Mouse (Mus musculus) large intestine, adult 2 months (tissue): Measurements from ENCODE around the gene Dynlt1a. TPM values are rescaled to one million over a fixed set of nuclear protein-coding genes. Genes with fewer than 3 reads are reported as not detected.
"Not testable (repeated sequence)": the region's sequence is repeated elsewhere in the genome, so short reads cannot be mapped to it uniquely, and the experiment has no call there.

Experiments used
- DNase-seq: peaks from one replicate; pipeline ENCODE4 v3.0.0-alpha.2; 2012; ENCODE audit warnings: low read depth, low spot score
- WGBS: fragments of 180-500 bp; shearing (Covaris S2); methylation state at CpG from one replicate; pipeline ENCODE4 v1.1.7; 2018; 5-methylcytosine and 5-hydroxymethylcytosine counted together
- polyA plus RNA-seq: library from polyadenylated mRNA; depleted of rRNA; stranded (reverse); fragments of >200 nt; gene quantifications from 2 replicates; pipeline ENCODE4 v1.2.3, GENCODE M21; 2012; rRNA removed

The Dynlt1a gene
- 14.0 and 15.0 TPM in 2 replicates for polyA plus RNA-seq

DNA sequence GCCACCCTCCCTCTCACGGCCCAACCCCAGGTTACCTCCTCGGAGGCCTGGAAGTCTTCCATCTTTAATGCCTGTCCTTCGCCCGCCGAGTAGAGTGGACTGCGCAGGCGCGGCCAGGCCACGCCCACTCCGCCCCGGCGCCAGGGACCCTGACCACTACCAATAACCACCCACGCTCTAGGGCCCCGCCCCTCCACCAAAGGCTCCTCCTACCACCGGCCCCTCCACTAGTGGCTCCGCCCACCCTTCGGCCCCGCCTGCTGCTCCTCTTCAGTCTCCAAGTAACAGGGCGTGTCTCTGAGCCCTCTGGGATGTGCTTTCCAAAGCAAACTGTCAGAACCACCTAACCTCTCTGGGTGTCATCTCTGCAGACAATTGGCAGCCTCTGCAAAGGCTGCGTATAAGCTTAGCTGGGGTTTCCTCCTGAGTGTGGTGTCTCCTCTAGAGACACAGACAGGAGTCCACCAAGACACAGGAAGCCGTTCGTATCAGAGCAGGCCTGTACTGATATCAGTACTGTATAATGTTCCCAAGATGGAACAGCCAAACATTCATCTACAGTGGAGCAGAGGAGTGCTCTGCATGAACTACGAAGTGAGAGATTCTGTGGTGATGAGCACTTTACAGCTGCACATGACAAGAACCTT lies at the start of gene Dynlt1a:
Dynlt1a (minus strand) TSS at position 162 of the 647 bp plus-strand sequence.
- 3% methylated on average over 23 of the region's 23 CpGs for WGBS
- peak; percentile 37 for DNase-seq

DNA sequence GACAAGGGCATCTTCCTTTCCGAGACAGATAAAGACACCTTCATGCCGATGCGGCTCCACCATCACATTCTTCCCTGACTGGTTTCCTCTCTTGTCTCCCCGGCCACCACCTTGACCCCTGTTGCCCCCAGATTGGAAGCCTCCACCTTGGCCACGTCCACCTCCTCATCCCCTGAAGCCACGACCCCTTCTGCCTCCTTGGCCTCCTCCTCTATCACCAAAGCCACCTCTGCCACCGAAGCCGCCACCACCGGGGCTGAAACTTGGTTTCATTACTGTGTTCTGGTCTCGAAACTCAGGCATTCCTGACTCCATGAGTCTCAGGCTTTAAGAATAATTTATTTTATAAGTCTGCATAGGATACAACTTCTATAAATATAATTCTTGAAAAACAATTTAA lies 38.0 kb upstream of the Dynlt1a start:
- DNase-seq: not testable (repeated sequence)
- 82% methylated on average over 10 of the region's 10 CpGs for WGBS

DNA sequence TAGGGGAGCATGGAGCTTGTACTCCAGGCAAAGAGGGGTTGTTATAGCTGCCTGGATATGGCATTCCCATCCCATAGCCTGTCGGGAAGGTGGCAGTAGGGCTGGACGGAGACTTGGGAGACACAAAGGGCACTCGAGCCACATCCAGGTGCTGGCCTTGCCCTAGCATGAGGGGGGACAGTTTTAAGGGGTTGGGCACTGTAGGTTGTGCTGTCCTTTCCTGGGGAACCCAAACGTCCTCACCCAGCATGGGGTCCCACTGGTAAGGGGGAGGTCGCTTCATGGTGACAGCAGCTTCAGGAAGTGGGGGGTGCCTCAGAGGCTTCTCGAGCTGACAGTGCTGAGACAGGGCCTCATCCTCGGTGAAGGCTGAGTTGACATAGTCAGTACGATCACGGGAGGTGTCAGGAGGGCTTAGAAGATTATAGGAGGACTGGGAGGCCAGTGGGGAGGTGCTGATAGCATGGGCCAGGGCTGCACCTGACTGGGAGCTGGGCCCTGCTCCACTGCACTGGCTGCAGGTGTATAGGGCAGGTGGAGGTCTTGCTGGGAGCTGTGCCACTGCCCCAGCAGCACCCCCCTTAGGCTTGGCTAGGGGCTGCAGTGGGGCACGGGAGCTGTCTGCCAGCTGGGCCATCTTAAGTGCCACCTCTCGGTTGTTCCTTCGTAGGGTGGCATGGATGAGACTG lies 25.4 kb upstream of the Dynlt1a start:
- DNase-seq: not testable (repeated sequence)
- no CpG with 5 or more reads among the region's 12 CpGs for WGBS

DNA sequence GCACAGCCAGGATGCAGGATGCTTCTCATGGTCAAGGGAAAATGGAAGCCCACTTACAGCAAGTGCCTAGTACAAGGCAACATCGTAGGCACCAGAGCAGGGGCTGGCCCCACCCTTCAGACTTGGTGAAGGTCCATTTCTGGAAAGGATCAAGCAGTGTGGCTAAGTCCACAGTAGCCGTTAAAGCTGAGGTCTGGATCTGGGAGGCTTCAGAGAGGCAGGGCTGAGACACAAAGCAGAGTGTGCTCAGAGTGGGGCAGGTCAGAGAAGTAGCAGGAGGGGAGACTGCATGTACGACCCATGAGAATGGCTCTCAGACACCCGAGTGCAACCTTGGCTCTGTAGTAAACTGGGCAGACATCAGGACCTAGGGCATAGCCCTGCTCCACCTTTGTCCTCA lies 11.7 kb upstream of the Dynlt1a start:
- WGBS: 54% methylated on average over 4 of the region's 4 CpGs
- not testable (repeated sequence) for DNase-seq

DNA sequence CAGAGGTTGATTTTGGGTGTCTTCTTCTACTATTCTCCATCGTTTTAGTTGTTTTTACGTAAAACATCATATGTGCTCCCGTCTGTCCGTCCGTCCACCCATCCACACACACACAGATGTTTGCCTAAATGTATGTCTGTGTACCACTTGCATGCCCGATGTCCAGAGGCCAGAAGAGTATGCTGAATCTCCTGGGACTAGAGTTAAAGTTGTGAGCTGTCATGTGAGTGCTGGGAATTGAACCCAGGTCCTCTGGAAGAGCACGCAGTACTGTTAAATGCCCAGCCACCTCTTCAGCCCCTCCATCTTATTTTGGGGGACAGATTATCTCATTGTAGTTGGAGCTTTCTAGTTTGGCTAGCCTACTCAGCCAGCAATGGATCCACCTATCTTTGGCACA lies 10.3 kb upstream of the Dynlt1a start:
- 90% methylated on average over 7 of the region's 7 CpGs for WGBS

DNA sequence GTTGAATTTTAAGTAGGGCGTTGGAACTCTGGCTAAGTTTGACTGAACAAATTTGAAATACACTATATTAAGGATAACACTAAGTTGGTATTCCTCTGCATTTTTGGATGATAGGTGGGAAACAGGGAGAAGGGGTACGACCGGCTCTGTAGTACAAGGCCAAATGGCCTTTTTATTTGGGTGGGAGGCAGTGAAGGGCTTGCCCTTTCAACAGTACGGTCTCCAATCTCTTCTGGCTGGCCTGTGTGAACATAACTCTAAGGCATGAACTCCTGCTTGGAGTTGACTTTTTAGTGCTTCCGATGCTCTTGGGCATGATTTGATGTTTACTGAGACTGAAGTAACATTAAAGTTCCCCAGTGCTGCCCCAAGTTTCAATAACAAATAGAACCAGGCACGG lies 8.2 kb upstream of the Dynlt1a start:
- not testable (repeated sequence) for DNase-seq
- WGBS: 65% methylated on average over 6 of the region's 6 CpGs

More for the DNA sequence above, 10.3 kb upstream of the Dynlt1a start:
- DNase-seq: not testable (repeated sequence)

DNA sequence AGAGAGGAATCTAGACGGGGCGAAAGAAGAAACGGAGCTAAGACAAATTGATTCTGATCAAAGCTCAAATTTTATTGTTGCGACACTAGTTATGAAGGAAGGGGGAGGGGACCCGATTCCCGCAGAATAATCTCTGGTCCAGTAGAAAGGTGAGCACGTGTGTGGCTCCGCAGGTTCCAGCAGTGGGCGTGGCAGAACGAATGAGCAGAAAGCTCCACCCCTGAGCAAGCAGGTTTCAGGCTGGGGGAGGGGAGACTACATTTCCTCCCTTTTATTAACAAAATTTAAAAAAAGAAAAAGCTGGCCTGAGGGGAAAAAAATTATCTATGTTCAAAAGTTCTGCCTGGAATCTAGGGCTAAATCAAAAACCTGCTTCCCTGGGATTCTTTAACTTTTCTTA lies 7.7 kb upstream of the Dynlt1a start:
- not testable (repeated sequence) for DNase-seq
- WGBS: 38% methylated on average over 10 of the region's 10 CpGs

DNA sequence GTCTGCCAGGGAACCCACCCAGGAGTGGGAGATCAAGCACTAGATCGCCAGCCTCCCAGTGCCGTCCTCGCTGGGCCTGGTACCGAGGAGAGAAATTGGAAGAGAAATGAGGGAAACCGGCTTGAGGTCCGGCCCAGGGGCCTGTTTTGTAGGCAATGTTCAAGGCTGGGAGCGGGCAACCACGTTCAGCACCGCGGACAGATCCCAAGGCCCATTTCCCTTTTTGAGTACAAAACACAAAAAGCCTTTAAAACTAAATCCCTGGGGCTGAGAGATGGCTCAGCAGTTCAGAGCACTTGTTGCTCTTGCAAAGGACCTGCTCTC lies 4.4 kb upstream of the Dynlt1a start:
- DNase-seq: not testable (repeated sequence)
- no CpG with 5 or more reads among the region's 10 CpGs for WGBS

DNA sequence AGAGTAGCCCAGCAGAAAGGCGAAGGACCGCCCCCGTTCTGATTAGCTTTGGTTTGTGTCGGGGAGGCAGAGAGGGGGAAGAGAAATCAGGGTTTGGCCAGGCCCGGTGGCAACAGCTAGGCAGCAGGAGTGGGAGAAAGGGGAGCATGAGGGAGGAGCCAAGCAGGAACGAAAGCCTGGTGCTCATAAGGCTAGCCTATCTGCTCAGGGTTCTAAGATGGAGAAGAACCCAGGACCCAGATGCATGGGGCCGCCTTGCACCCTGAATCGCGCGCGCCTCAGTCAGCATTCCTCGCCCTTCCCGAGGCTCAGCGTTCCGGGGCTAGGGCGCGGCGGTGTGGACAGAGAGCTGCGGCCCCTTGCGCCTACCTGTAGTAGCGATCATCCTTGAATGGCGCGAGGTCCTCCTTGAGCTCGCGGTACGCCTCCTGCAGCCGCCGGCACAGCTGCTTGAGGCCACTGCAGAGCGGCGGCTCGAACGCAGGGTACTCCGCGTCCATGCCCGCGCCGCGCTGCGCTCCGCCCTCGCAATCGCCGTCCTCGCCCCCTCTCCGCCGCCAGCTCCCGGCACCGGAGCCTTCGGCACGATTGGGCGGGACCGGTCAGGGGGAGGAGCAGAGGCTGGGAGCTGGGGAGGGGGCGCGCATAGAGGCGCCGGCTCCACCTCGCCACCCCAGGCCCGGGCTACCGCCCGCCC lies 3.9 kb upstream of the Dynlt1a start:
- not testable (repeated sequence) for DNase-seq
- under 1% methylated on average over 12 of the region's 60 CpGs for WGBS

DNA sequence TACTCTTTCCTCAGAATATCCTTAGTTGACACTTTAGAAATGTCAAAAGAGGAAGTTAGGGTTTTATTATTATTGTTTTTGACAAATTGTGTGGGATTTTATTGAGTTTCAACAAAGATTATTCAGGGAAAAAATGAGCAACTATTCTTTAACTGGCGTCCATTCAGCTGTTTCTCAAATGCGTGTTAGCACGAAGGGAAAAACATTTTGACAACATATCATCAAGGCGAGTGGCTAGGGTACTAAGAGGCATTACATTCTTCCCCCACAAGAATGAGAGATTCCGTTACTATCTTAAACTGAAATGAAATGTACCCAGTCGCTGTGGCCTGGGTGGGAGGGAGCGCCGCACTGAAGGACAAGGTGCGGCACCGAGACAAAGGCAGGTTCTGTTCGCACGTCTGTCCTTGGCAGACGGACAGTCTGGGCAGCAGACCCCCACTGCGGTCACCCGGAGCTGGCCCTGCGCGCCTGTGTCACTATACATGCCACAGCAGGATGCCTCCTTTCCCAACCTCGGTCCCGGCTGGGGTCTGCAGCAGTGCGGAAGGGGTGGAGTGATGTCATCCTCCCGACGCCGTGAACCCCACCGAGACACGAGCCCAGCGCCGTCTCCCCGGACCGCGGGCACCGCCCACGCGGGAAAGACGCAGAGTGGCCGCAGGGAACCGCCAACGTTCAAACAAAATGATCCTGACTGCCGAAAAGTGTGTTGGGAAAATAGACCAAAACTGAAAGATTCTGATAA lies 747 bp downstream of the Dynlt1a start:
- 2% methylated on average over 38 of the region's 38 CpGs for WGBS
- DNase-seq: not testable (repeated sequence)

DNA sequence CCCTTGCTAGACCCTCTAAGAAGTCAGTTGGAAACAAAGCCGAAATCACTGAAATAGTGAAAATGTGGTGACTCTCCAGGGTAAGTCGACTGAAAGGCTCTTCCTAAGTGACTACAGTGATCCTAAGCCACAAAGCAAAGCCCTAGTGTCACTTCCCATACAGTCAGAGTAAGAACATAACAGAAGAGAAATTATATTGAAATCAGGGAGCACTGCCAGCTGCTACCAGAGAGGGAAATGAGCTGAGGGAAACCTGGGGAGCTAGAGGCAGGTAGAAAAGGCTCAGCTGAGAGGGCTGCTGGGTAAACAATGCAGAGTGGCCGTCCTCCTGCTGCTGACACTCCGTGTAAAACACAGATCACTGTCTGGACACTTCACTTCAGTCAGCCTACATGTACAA lies 1.6 kb downstream of the Dynlt1a start:
- not testable (repeated sequence) for DNase-seq
- 33% methylated on average over 3 of the region's 4 CpGs for WGBS

DNA sequence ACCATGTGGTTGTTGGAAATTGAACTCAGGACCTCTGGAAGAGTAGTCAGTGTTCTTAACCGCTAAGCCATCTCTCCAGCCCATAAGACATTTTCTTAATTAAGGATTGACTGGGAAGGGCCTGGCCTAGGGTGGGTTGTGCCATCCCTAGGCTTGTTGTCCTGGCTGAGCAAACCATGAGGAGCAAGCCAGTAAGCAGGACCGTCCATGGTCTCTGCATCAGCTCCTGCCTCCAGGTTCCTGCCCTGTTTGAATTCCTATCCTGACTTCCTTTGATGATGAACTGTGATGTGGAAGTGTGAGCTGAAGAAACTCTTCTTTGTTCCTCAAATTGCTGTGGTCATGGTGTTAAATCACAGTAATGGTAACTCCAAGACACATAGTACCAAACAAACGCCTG lies 2.8 kb downstream of the Dynlt1a start:
- not testable (repeated sequence) for DNase-seq
- WGBS: 83% methylated on average over 2 of the region's 3 CpGs

DNA sequence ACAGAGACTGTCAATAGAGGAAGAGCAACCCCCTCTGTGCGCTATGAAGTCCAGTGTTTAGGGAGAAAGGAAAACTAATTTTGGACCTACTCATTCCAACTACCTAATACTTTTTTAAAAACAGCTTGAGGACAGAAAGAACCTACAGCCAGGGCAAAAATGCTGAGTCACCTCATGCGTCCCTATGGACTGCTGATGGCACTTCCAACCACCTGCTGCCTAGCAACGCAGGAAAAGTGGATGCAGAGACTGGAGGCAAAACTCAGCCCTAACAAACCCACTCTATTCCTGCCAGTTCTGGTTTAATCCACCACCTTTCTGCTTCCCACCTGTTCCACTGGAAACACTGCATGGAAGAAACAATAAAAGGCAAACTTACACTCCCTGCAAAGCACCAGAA lies 4.5 kb downstream of the Dynlt1a start:
- 64% methylated on average over 3 of the region's 3 CpGs for WGBS
- not testable (repeated sequence) for DNase-seq

DNA sequence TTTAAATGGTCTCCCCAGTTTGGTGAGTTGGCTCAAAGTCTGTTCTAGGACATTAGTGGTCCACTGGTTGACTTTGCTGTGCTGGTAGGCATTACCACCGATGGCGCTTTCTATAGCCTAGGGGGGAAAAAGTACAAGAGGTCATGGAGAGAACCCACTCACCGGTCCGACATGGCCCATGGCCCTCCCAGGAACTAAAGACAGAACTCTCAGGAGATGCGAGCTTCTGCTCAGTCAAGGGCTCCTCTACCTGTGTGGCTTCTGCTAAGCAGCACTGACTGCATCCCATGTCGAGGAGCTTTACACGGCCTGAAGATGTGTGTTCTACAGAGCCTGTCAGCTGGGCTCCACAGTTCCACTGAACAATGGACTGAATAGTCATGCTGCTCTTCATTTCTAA lies 5.6 kb downstream of the Dynlt1a start:
- WGBS: 95% methylated on average over 7 of the region's 7 CpGs
- not testable (repeated sequence) for DNase-seq

DNA sequence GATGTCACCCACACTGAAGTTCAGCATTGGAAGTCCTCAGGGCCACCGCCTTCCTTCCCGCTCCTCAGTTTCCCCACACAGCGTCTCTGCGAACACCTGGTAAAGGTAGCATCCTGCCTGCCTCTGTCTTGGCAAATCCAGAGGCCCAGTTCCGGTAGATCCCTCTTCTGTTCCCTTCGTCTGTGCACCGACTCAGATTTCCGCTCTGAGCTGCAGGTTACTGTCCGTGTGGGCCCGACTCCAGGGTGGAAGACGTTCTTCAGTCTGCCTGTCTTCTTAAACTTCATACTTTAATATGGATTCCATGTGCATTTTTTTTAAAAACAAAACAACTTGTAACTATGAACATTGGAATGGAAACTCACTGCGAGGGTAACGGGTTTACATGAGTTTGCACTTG lies 10.8 kb downstream of the Dynlt1a start:
- not testable (repeated sequence) for DNase-seq
- 91% methylated on average over 11 of the region's 13 CpGs for WGBS

DNA sequence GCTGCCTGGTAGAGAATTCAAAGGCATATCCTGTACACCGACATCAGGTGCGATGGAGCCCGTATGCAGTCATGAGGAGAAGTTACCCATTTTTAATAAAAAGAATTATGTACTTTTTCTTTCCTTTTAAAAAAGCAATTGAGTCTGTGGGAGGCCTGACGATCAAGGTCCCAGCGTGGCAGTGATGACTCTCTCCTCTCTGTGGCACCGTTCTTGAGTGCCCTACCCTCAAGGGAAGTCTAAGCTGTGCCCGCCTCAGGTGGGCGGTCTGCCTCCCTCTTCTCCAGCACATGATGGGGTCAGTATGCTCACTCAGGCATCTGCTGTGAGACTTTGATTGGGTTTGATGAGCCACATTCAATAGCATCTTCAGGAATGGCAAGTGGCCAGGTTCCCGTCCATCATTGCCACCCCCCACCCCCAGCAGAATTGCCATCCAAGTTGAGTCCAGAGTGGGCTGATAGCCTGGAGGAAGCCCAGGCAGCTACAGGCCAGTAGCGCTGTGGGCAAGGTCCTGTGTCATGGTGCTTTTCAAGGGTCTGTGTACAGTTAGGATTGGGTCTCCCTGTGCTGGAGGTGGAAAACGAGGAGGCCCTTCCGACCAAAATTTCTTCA lies 11.5 kb downstream of the Dynlt1a start:
- 95% methylated on average over 12 of the region's 12 CpGs for WGBS

DNA sequence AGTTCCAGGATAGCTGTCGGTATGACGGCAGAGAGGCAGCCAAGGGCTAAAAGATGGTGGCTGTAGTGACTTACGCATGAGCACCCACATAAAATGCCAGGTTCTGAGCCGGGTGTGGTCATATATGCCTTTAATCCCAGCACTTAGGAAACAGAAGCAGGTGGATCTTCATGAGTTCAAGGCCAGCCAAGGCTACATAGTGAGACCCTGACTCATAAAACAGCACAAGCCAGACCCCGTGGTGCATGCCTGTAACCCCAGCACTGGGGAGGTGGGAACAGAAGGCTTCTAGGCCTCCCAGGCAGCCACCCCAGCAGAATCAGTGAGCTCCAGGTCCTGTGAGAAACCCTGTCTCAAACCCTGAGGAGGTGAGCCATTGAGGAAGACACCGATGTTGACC lies 12.4 kb downstream of the Dynlt1a start:
- 90% methylated on average over 5 of the region's 6 CpGs for WGBS
- not testable (repeated sequence) for DNase-seq

More for the DNA sequence above, 11.5 kb downstream of the Dynlt1a start:
- DNase-seq: not testable (repeated sequence)

DNA sequence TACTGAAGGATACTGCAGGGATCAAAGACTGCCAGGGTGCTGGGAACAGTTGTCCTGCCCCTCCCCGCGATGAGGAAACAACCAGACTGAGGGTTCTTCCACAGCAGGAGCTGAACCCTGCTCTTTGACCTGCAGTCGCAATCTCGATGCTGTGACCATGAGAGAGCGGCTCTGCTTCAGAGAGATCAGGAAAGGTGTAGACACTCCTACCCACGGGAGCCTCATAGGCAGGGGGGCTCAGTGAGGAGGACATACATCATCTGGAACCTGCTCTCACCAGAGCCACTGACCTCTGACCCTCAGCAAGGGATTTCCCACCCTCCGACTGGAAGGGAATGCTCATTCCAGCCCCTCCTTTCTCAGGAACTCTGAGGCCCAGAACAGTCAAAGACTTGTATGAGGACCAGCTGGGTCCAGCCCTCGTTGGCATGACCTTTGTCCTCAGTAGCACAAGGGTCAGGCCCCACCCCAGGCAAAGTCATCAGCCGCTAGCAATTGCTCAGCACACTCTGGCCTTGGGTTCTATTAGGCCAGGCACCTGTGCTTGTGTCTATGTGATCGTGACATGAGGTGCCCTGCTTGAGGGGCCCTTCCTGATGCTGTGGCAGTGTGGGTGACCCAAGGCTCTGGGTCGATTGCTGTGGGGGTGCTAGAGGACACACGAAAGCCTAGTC lies 17.0 kb downstream of the Dynlt1a start:
- 49% methylated on average over 6 of the region's 12 CpGs for WGBS
- not testable (repeated sequence) for DNase-seq
